Mouse (Mus musculus): ENCODE measurements around the gene Srp68. TPM values are rescaled to one million over a fixed set of nuclear protein-coding genes. Genes with fewer than 3 reads are reported as not detected.

Gene Srp68
- polyA plus RNA-seq, 2 experiments: 28.8 to 37.6 TPM

DNA sequence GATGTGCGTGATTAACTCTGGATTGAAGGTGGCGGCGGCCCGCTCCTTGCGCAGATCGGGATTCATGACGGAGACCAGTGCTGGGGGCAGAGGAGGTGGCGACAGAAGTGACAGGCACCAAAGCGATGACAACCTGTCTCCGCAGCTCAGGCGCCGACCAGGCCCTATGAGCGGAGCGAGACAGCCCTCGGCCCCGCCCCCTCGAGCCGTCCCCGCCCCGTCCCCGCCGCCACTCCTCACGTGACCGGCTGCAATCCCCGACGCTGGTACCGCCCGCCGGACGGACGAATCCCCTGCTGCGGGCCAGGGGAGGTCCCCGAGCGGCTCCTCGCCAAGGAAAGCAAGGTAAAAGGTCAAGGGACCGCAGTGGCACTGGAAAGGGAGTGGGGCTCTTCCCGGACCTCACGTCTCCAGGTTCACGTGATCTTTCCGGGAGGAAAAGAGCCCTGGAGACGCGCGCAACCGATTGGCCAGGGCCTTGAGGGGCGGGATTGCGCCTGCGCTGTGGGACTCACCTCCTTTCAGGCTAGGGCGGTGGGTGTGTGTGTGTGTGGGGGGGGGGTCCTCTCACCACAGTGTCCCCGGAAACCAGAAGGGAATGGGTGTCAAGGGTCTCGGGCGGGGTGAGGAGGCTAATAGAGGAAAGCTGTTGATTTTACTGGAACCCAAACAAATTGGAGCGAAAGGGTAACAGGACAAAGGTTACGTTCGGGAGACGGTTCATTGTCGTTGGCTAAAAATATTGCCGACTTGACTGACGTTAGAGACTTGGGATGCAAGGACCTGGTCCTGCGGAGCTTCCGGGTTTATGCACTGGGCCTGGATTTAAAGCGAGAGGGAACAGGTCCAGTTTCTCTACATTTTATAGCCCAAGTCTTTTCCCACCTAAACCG, 75.1 kb downstream of the Srp68 start, which contains the start of the genes Ten1 and Acox1:
TSS of gene Ten1 (plus strand) at position 217 of the 893 bp plus-strand sequence.
TSS of gene Acox1 (minus strand) at position 407 of the 893 bp plus-strand sequence.
- under 1% methylated on average over 62 of the region's 62 CpGs for WGBS (ENCODE audit: insufficient replicate concordance)
- H3K27me3 ChIP-seq (ENCODE audit: control insufficient read depth, insufficient read depth, low read length): no peaks in the 10 kb centered on the region
- ATAC-seq (ENCODE audit: insufficient read depth) (peak; percentile 95), DNase-seq (ENCODE audit: low read depth in 3 of 3, low spot score in 3 of 3) (peak; percentile 81 to 88 (median 84))
- peak within 1 kb of the TSS; percentile 68 to 95 for H3K4me3 ChIP-seq (ENCODE audit: insufficient read depth in 1 of 2, low read depth in 2 of 2, low read length in 2 of 2)
- peak within 1 kb of the TSS; percentile 70 for H3K27ac ChIP-seq
- H3K9me3 ChIP-seq (ENCODE audit: control insufficient read depth, low read length): no peaks in the 10 kb centered on the region
- TF ChIP-seq CTCF (IDR thresholded peaks at IDR 0.05; ENCODE audit: low read depth): 0 out of 2 replicates have a peak, but pooled peaks have one; percentile 2
- TF ChIP-seq EP300 (IDR thresholded peaks at IDR 0.05; ENCODE audit: low read depth): peak; percentile 5; the same call in 1 of the 2 replicates
- peak within 1 kb of the TSS; percentile 87 for H3K9ac ChIP-seq (replicated peaks)
- H3K36me3 ChIP-seq (replicated peaks; ENCODE audit: control insufficient read depth, insufficient read depth, low read depth): no peaks in the 10 kb centered on the region; the same call in 1 of the 2 replicates
- peak within 1 kb of the TSS; percentile 90 for H3K4me2 ChIP-seq (ENCODE audit: low read depth)
- H3K4me1 ChIP-seq (replicated peaks; ENCODE audit: control insufficient read depth in 2 of 2, insufficient read depth in 2 of 2, low read length in 1 of 2): peaks cover 17 to 24% of the 10 kb centered on the region in 2 experiments

DNA sequence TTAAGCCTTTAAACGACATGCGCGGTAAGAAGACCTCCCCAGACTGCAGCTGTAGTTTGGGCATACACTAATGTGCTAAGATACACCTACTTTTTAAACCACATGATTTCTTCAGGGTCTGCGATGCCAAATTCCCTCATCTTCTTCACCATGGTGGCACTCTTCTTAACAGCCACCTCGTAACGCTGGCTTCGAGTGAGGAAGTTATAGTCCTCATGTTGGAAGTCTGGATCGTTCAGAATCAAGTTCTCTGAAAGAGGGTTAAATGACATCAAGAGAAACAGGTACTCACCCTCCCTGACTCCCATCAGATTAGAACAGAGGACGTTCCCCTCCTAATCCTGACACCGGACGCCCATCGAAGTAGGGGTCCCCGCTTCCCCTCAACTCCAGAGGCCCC, 75.9 kb downstream of the Srp68 start:
- H3K4me1 ChIP-seq (replicated peaks; ENCODE audit: control insufficient read depth in 2 of 2, insufficient read depth in 2 of 2, low read length in 1 of 2): peaks cover 17 to 24% of the 10 kb centered on the region in 2 experiments
- DNase-seq (ENCODE audit: low read depth in 3 of 3, low spot score in 3 of 3) (no peak), ATAC-seq (ENCODE audit: insufficient read depth) (peak; percentile 8; the same call in 1 of the 2 replicates)
- peak overlapping the region; percentile 87 for H3K9ac ChIP-seq (replicated peaks)
- 18% methylated on average over 13 of the region's 13 CpGs for WGBS (ENCODE audit: insufficient replicate concordance)
- no peaks in the 10 kb centered on the region; the same call in 1 of the 2 replicates for H3K36me3 ChIP-seq (replicated peaks; ENCODE audit: control insufficient read depth, insufficient read depth, low read depth)
- no peaks in the 10 kb centered on the region for H3K27me3 ChIP-seq (ENCODE audit: control insufficient read depth, insufficient read depth, low read length)
- H3K4me2 ChIP-seq (ENCODE audit: low read depth): peak overlapping the region; percentile 90
- H3K27ac ChIP-seq: peak overlapping the region; percentile 70
- no peaks in the 10 kb centered on the region for H3K9me3 ChIP-seq (ENCODE audit: control insufficient read depth, low read length)
- TF ChIP-seq CTCF (IDR thresholded peaks at IDR 0.05; ENCODE audit: low read depth) (no peak), EP300 (IDR thresholded peaks at IDR 0.05; ENCODE audit: low read depth) (no peak)
- H3K4me3 ChIP-seq (ENCODE audit: insufficient read depth in 1 of 2, low read depth in 2 of 2, low read length in 2 of 2): peak overlapping the region; percentile 68 to 95

DNA sequence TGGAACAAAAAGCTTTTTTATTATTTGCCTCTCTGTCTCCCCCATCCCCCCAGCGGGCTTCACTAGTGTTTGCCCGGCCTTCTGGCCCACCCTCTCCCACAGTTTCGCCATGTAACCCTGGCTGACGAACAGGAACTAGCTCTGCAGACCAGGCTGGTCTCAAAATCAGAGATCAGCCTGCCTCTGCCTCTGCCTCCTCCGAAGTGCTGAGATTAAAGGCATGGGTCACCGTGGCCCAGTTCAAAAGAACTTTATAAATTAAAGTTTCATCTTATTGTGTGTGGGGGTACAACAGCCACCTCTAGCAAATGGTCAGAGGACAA, 76.5 kb downstream of the Srp68 start:
- ATAC-seq (ENCODE audit: insufficient read depth) (no peak), DNase-seq (ENCODE audit: low read depth in 3 of 3, low spot score in 3 of 3) (no peak)
- H3K27me3 ChIP-seq (ENCODE audit: control insufficient read depth, insufficient read depth, low read length): no peaks in the 10 kb centered on the region
- H3K4me3 ChIP-seq (ENCODE audit: insufficient read depth in 1 of 2, low read depth in 2 of 2, low read length in 2 of 2): peak overlapping the region in 1 of 2 experiments; percentile 68; a peak in 3 of 4 replicates
- TF ChIP-seq CTCF (IDR thresholded peaks at IDR 0.05; ENCODE audit: low read depth): no peak
- no peak for TF ChIP-seq EP300 (IDR thresholded peaks at IDR 0.05; ENCODE audit: low read depth)
- H3K27ac ChIP-seq: no peak overlapping the region
- H3K4me1 ChIP-seq (replicated peaks; ENCODE audit: control insufficient read depth in 2 of 2, insufficient read depth in 2 of 2, low read length in 1 of 2): peaks cover 17 to 24% of the 10 kb centered on the region in 2 experiments
- no peaks in the 10 kb centered on the region for H3K9me3 ChIP-seq (ENCODE audit: control insufficient read depth, low read length)
- 76% methylated on average over 6 of the region's 6 CpGs for WGBS (ENCODE audit: insufficient replicate concordance)
- H3K36me3 ChIP-seq (replicated peaks; ENCODE audit: control insufficient read depth, insufficient read depth, low read depth): no peaks in the 10 kb centered on the region; the same call in 1 of the 2 replicates
- peak overlapping the region; percentile 87 for H3K9ac ChIP-seq (replicated peaks)
- peak overlapping the region; percentile 90 for H3K4me2 ChIP-seq (ENCODE audit: low read depth)

DNA sequence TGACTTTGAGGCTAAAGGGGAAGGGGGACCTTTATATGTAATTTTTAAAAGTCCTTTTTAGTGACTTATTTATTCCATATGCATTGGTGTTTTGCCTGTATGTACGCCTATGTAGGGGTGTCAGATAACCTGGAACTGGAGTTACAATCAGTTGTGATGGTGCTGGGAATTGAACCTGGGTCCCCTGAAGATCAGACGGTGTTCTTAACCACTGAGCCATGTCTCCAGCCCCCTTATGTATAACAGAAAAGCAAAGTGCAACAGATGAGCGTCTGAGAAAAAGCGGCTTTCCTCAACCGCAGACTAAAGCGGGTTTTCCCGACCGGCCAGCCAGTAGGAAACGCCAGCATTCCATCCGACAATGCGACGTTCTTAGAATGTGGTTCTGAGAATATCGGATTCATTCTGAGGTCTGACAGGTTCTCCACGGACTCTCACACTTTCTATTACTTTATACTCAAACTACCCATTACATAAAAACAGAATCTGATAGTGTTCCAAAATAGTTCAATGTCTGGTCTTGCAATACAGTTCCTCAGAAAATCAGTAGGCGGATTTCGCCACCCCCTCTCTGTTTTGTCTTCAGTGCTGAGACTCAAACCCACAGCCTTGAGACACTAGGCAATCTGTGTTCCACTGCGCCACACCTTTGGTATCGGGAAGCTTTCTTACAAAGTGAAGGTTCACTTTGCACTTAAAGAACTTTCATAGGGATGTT, 77.0 kb downstream of the Srp68 start:
- 89% methylated on average over 18 of the region's 18 CpGs for WGBS (ENCODE audit: insufficient replicate concordance)
- Histone ChIP-seq H3K9me3 (ENCODE audit: control insufficient read depth, low read length) (no peaks in the 10 kb centered on the region), H3K4me3 (ENCODE audit: insufficient read depth in 1 of 2, low read depth in 2 of 2, low read length in 2 of 2) (peak overlapping the region in 1 of 2 experiments; percentile 68; a peak in 3 of 4 replicates), H3K9ac (replicated peaks) (no peak overlapping the region; the same call in 1 of the 2 replicates), H3K27me3 (ENCODE audit: control insufficient read depth, insufficient read depth, low read length) (no peaks in the 10 kb centered on the region), H3K36me3 (replicated peaks; ENCODE audit: control insufficient read depth, insufficient read depth, low read depth) (no peaks in the 10 kb centered on the region; the same call in 1 of the 2 replicates), H3K27ac (no peak overlapping the region), H3K4me2 (ENCODE audit: low read depth) (peak overlapping the region; percentile 90), H3K4me1 (replicated peaks; ENCODE audit: control insufficient read depth in 2 of 2, insufficient read depth in 2 of 2, low read length in 1 of 2) (peaks cover 17 to 24% of the 10 kb centered on the region in 2 experiments)
- ATAC-seq (ENCODE audit: insufficient read depth) (no peak), DNase-seq (ENCODE audit: low read depth in 3 of 3, low spot score in 3 of 3) (no peak)
- TF ChIP-seq CTCF (IDR thresholded peaks at IDR 0.05; ENCODE audit: low read depth): no peak
- TF ChIP-seq EP300 (IDR thresholded peaks at IDR 0.05; ENCODE audit: low read depth): no peak
